7 mouse cellular contexts compared by ENCODE assay signal in genomic region chr10:128095003-128095636, GRCm38 (mm10). TPM values are rescaled to one million over a fixed set of nuclear protein-coding genes. Genes with fewer than 3 reads are reported as not detected.
A peak's percentile ranks its signal among the peaks of the same experiment; 100 is the strongest.
DNase-seq lines count a peak whose midpoint lies in the region; ATAC-seq and TF ChIP-seq lines count a peak whose summit lies in the region.

No protein-coding gene starts in this region.

- no peaks in the 10 kb centered on the region for H3K27me3 ChIP-seq in lung, postnatal 0 days (replicated peaks; ENCODE audit: insufficient read depth, low read length)
- no peaks in the 10 kb centered on the region for H3K27me3 ChIP-seq in embryonic facial prominence, embryonic 14.5 days (replicated peaks; ENCODE audit: control insufficient read depth, insufficient read depth, low read length)
- H3K27me3 ChIP-seq in intestine, embryonic 14.5 days (replicated peaks; ENCODE audit: control insufficient read depth, insufficient read depth, low read length): no peaks in the 10 kb centered on the region
- H3K27me3 ChIP-seq in splenic B cell, adult 2 months (ENCODE audit: control insufficient read depth, insufficient read depth, low read length, poor library complexity, severe bottlenecking): no peaks in the 10 kb centered on the region

- H3K36me3 ChIP-seq in lung, postnatal 0 days (ENCODE audit: insufficient read depth, low read length): peaks cover 2% of the 10 kb centered on the region; the same call in 1 of the 2 replicates
- peaks cover 6% of the 10 kb centered on the region for H3K36me3 ChIP-seq in embryonic facial prominence, embryonic 14.5 days (ENCODE audit: control insufficient read depth, insufficient read depth, low read length)
- peaks cover 3% of the 10 kb centered on the region for H3K36me3 ChIP-seq in intestine, embryonic 14.5 days (ENCODE audit: control insufficient read depth, insufficient read depth, low read length)
- no peaks in the 10 kb centered on the region for H3K36me3 ChIP-seq in splenic B cell, adult 2 months (ENCODE audit: control insufficient read depth, insufficient read depth, low read length, poor library complexity, severe bottlenecking)

- DNase-seq in lung, postnatal 0 days (ENCODE audit: low spot score): no peak
- DNase-seq in lung, postnatal 36 days: no peak
- no peak for DNase-seq in embryonic facial prominence, embryonic 14.5 days (ENCODE audit: low spot score)
- no peak for DNase-seq in intestine, embryonic 14.5 days (ENCODE audit: low spot score)
- peak; percentile 15 for DNase-seq in splenic B cell, adult 2 months (ENCODE audit: low read depth, low spot score)
- no peak for DNase-seq in adipocyte (ENCODE audit: low spot score)
- no peak for DNase-seq in frontal cortex, postnatal 36 days (ENCODE audit: low spot score in 2 of 2)

- 33% methylated on average over 9 of the region's 9 CpGs for WGBS in lung, postnatal 0 days
- WGBS in embryonic facial prominence, embryonic 14.5 days: 34% methylated on average over 9 of the region's 9 CpGs
- WGBS in intestine, embryonic 14.5 days: 24% methylated on average over 9 of the region's 9 CpGs

- no peak for ATAC-seq in lung, postnatal 0 days
- ATAC-seq in embryonic facial prominence, embryonic 14.5 days (ENCODE audit: low read depth): no peak
- no peak for ATAC-seq in intestine, embryonic 14.5 days (replicated peaks; ENCODE audit: low FRiP score, low TSS enrichment, low read depth)

- H3K4me1 ChIP-seq in lung, postnatal 0 days (ENCODE audit: insufficient read depth, low read depth, low read length): peaks cover 17% of the 10 kb centered on the region; the same call in 1 of the 2 replicates
- H3K4me1 ChIP-seq in embryonic facial prominence, embryonic 14.5 days (ENCODE audit: control insufficient read depth, insufficient read depth, low read length): peaks cover 37% of the 10 kb centered on the region
- H3K4me1 ChIP-seq in intestine, embryonic 14.5 days (replicated peaks; ENCODE audit: control insufficient read depth, insufficient read depth, low read length): peaks cover 33% of the 10 kb centered on the region

- TF ChIP-seq EP300 in lung, postnatal 0 days (IDR thresholded peaks at IDR 0.05): no peak

- no peak overlapping the region for H3K9ac ChIP-seq in lung, postnatal 0 days (replicated peaks; ENCODE audit: low read depth)
- H3K9ac ChIP-seq in embryonic facial prominence, embryonic 14.5 days (ENCODE audit: low read depth, low read length): 0 out of 2 replicates have a peak overlapping the region, but pooled peaks have one; percentile 19
- H3K9ac ChIP-seq in intestine, embryonic 14.5 days (ENCODE audit: low read length): no peak overlapping the region

- H3K27ac ChIP-seq in lung, postnatal 0 days (ENCODE audit: low read length): 0 out of 2 replicates have a peak overlapping the region, but pooled peaks have one; percentile 11
- H3K27ac ChIP-seq in embryonic facial prominence, embryonic 14.5 days (replicated peaks; ENCODE audit: low read depth, low read length): 0 out of 2 replicates have a peak overlapping the region, but pooled peaks have one; percentile 10
- H3K27ac ChIP-seq in intestine, embryonic 14.5 days (ENCODE audit: low read depth): peak overlapping the region; percentile 14; the same call in 1 of the 2 replicates

- H3K4me3 ChIP-seq in lung, postnatal 0 days (ENCODE audit: low read depth, low read length): peak overlapping the region; percentile 90
- peak overlapping the region; percentile 84 for H3K4me3 ChIP-seq in embryonic facial prominence, embryonic 14.5 days (ENCODE audit: low read depth, low read length)
- no peak overlapping the region; the same call in 1 of the 2 replicates for H3K4me3 ChIP-seq in intestine, embryonic 14.5 days (ENCODE audit: low read depth, low read length)

- peak overlapping the region; percentile 86 for H3K4me2 ChIP-seq in lung, postnatal 0 days (replicated peaks; ENCODE audit: low read depth, low read length)
- peak overlapping the region; percentile 95 for H3K4me2 ChIP-seq in embryonic facial prominence, embryonic 14.5 days (ENCODE audit: low read depth, low read length)
- peak overlapping the region; percentile 83 for H3K4me2 ChIP-seq in intestine, embryonic 14.5 days (ENCODE audit: low read length)

- no peak for TF ChIP-seq CTCF in lung, postnatal 0 days (IDR thresholded peaks at IDR 0.05)

- H3K9me3 ChIP-seq in lung, postnatal 0 days (ENCODE audit: low read length): no peaks in the 10 kb centered on the region
- no peaks in the 10 kb centered on the region for H3K9me3 ChIP-seq in embryonic facial prominence, embryonic 14.5 days (ENCODE audit: control insufficient read depth, low read length)
- no peaks in the 10 kb centered on the region for H3K9me3 ChIP-seq in intestine, embryonic 14.5 days (ENCODE audit: control insufficient read depth, low read length)

RNA-seq across cellular contexts. Expression of gene Baz2a, which starts 3.7 kb away (rescaled TPM):
- 11.2 and 11.4 TPM in 2 replicates for polyA plus RNA-seq in lung, postnatal 0 days (2015; fragmentation: Nextera tagmentation; extraction: Ambion mirVana)
- 15.7 and 18.8 TPM in 2 replicates for polyA plus RNA-seq in embryonic facial prominence, embryonic 14.5 days (2014; fragmentation: Nextera tagmentation; extraction: Ambion mirVana)
- polyA plus RNA-seq in intestine, embryonic 14.5 days (2014; fragmentation: Nextera tagmentation; extraction: Ambion mirVana): 23.7 and 26.2 TPM in 2 replicates

RNA-seq across cellular contexts. Expression of gene Atp5b, which starts 12.0 kb away (rescaled TPM):
- 1,155 and 1,171 TPM in 2 replicates for polyA plus RNA-seq in lung, postnatal 0 days (2015; fragmentation: Nextera tagmentation; extraction: Ambion mirVana)
- polyA plus RNA-seq in embryonic facial prominence, embryonic 14.5 days (2014; fragmentation: Nextera tagmentation; extraction: Ambion mirVana): 2,069 and 2,210 TPM in 2 replicates
- 2,618 and 2,654 TPM in 2 replicates for polyA plus RNA-seq in intestine, embryonic 14.5 days (2014; fragmentation: Nextera tagmentation; extraction: Ambion mirVana)

RNA-seq across cellular contexts. Expression of gene Ptges3, which starts 36.4 kb away (rescaled TPM):
- polyA plus RNA-seq in lung, postnatal 0 days (2015; fragmentation: Nextera tagmentation; extraction: Ambion mirVana): 239 and 259 TPM in 2 replicates
- polyA plus RNA-seq in embryonic facial prominence, embryonic 14.5 days (2014; fragmentation: Nextera tagmentation; extraction: Ambion mirVana): 450 and 475 TPM in 2 replicates
- 465 and 489 TPM in 2 replicates for polyA plus RNA-seq in intestine, embryonic 14.5 days (2014; fragmentation: Nextera tagmentation; extraction: Ambion mirVana)

RNA-seq across cellular contexts. Expression of gene Naca, which starts 59.7 kb away (rescaled TPM):
- 445 and 456 TPM in 2 replicates for polyA plus RNA-seq in lung, postnatal 0 days (2015; fragmentation: Nextera tagmentation; extraction: Ambion mirVana)
- polyA plus RNA-seq in embryonic facial prominence, embryonic 14.5 days (2014; fragmentation: Nextera tagmentation; extraction: Ambion mirVana): 847 and 859 TPM in 2 replicates
- polyA plus RNA-seq in intestine, embryonic 14.5 days (2014; fragmentation: Nextera tagmentation; extraction: Ambion mirVana): 929 and 986 TPM in 2 replicates
